Mouse (Mus musculus) 3134 (cell line): ENCODE measurements at regions not wholly inside any gene's neighbourhood (a gene's known extent, or its start where the extent isn't known, plus 50 kb on each side); places are given as distances from the start of the nearest gene placed in this dataset.
"Not testable (repeated sequence)": the region's sequence is repeated elsewhere in the genome, so short reads cannot be mapped to it uniquely, and the experiment has no call there.

Experiments
- DNase-seq: peaks from one replicate; pipeline ENCODE4 v3.0.0-alpha.2; 2011; ENCODE audit warnings: low spot score; ENCODE audit not compliant: insufficient read length; ENCODE audit errors: extremely low read depth

GRCm38 (mm10) chr5:63331186-63331585 is 317.7 kb upstream of the Nwd2 start:
- DNase-seq: no peak

- no peak for DNase-seq
Measured at GRCm38 (mm10) chr5:63351108-63351507, 297.8 kb upstream of the Nwd2 start.

- DNase-seq: no peak
Measured at GRCm38 (mm10) chr5:63391956-63392355, 256.9 kb upstream of the Nwd2 start.

- no peak for DNase-seq
Measured at GRCm38 (mm10) chr5:63397963-63398362, 250.9 kb upstream of the Nwd2 start.

GRCm38 (mm10) chr5:63430167-63430566 is 218.7 kb upstream of the Nwd2 start:
- DNase-seq: no peak

GRCm38 (mm10) chr5:63444407-63444806 is 204.5 kb upstream of the Nwd2 start:
- DNase-seq: no peak

GRCm38 (mm10) chr5:63445171-63445570 is 203.7 kb upstream of the Nwd2 start:
- no peak for DNase-seq

GRCm38 (mm10) chr5:63468526-63469268 is 180.2 kb upstream of the Nwd2 start:
- DNase-seq: no peak

- DNase-seq: no peak
Measured at GRCm38 (mm10) chr5:63469701-63470100, 179.2 kb upstream of the Nwd2 start.

- no peak for DNase-seq
Measured at GRCm38 (mm10) chr5:63473163-63473562, 175.7 kb upstream of the Nwd2 start.

GRCm38 (mm10) chr5:63476240-63476973 is 172.5 kb upstream of the Nwd2 start:
- DNase-seq: no peak

GRCm38 (mm10) chr5:63498952-63499351 is 149.9 kb upstream of the Nwd2 start:
- no peak for DNase-seq

- DNase-seq: no peak
Measured at GRCm38 (mm10) chr5:63503056-63503845, 145.7 kb upstream of the Nwd2 start.

GRCm38 (mm10) chr5:63534197-63534596 is 114.7 kb upstream of the Nwd2 start:
- DNase-seq: no peak

- peak; percentile 16 for DNase-seq
Measured at GRCm38 (mm10) chr5:63540530-63540929, 108.4 kb upstream of the Nwd2 start.

GRCm38 (mm10) chr5:63545482-63545881 is 103.4 kb upstream of the Nwd2 start:
- no peak for DNase-seq

- DNase-seq: not testable (repeated sequence)
Measured at GRCm38 (mm10) chr5:63565891-63566290, 83.0 kb upstream of the Nwd2 start.

GRCm38 (mm10) chr5:63575401-63575800 is 73.5 kb upstream of the Nwd2 start:
- DNase-seq: no peak

- DNase-seq: no peak
Measured at GRCm38 (mm10) chr5:63579409-63579808, 69.5 kb upstream of the Nwd2 start.

GRCm38 (mm10) chr5:63587051-63587450 is 61.9 kb upstream of the Nwd2 start:
- no peak for DNase-seq

GRCm38 (mm10) chr5:63587855-63588254 is 61.0 kb upstream of the Nwd2 start:
- DNase-seq: no peak
